In the genomic region with DNA sequence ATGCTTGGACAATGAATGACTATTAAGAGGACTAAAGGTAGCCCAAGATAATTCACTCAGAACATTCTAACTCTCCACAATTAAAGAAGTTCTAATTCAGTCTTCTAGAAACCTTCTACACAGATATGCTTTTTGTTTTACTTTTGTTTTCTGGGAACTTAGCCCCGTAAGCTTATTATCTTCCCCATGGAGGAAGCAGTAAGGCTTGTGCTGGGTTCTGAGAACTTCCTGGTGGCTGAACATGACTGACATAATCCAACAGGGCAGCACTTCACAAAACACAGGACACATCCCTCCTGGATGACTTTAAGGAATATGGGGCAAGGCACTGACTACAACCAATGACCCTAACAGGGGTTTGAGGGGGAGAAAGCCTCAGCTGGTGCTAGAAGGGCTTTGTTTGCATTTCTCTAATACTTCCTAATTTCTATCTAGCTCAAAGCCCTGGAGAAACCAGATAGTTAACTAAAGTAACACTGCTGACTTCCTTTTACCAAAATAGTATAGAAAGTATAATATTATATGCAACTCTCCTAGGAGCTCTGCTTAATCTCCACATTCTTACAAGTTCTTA, we compare ENCODE assay signal across 16 mouse cellular contexts. TPM values are rescaled to one million over a fixed set of nuclear protein-coding genes. Genes with fewer than 3 reads are reported as not detected.
DNase-seq lines count a peak whose midpoint lies in the region; ATAC-seq and TF ChIP-seq lines count a peak whose summit lies in the region.
"Had no signal": no experiment of that assay in that cellular context is flagged by ENCODE, and none has a peak within 500 bp of the region (broad histone marks: within the 10 kb centered on the region; RNA-seq: fewer than 3 reads in every experiment).

No protein-coding gene starts in this region.

- TF ChIP-seq POLR2A in spleen, adult 2 months (IDR thresholded peaks at IDR 0.05; ENCODE audit: low read depth, low read length) = no peak

- H3K27me3 ChIP-seq in spleen, adult 2 months (ENCODE audit: control insufficient read depth, insufficient read depth, low read length) = no peaks in the 10 kb centered on the region
- H3K27me3 ChIP-seq in liver, embryonic 16.5 days (ENCODE audit: control insufficient read depth, insufficient read depth, low read depth, low read length) = no peaks in the 10 kb centered on the region
- no peaks in the 10 kb centered on the region for H3K27me3 ChIP-seq in hindbrain, embryonic 13.5 days
- H3K27me3 ChIP-seq: embryonic facial prominence, embryonic 13.5 days; Patski had no signal

- H3K4me1 ChIP-seq in spleen, adult 2 months (ENCODE audit: control insufficient read depth, insufficient read depth, insufficient read length) = peaks cover 9% of the 10 kb centered on the region
- H3K4me1 ChIP-seq in liver, embryonic 16.5 days (ENCODE audit: control insufficient read depth, low read depth, low read length) = peaks cover 49% of the 10 kb centered on the region
- H3K4me1 ChIP-seq in hindbrain, embryonic 13.5 days (replicated peaks) = peaks cover 43% of the 10 kb centered on the region

- 0 out of 2 replicates have a peak, but pooled peaks cover 1% of the 10 kb centered on the region for H3K36me3 ChIP-seq in spleen, adult 2 months (ENCODE audit: control insufficient read depth, insufficient read depth, low read length)
- H3K36me3 ChIP-seq in liver, embryonic 16.5 days (ENCODE audit: control insufficient read depth, insufficient read depth) = no peaks in the 10 kb centered on the region
- H3K36me3 ChIP-seq in hindbrain, embryonic 13.5 days = no peaks in the 10 kb centered on the region

- H3K4me3 ChIP-seq in spleen, adult 2 months (ENCODE audit: extremely low read depth, insufficient read depth, insufficient read length) = no peak overlapping the region
- no peak overlapping the region for H3K4me3 ChIP-seq in liver, embryonic 16.5 days (ENCODE audit: low read depth, low read length)
- H3K4me3 ChIP-seq in hindbrain, embryonic 13.5 days = no peak overlapping the region
- H3K4me3 ChIP-seq: embryonic facial prominence, embryonic 13.5 days had no signal

- no peak for TF ChIP-seq CTCF in spleen, adult 2 months (IDR thresholded peaks at IDR 0.05; ENCODE audit: extremely low read depth, insufficient read depth, insufficient read length, insufficient replicate concordance)

- no peaks in the 10 kb centered on the region for H3K9me3 ChIP-seq in liver, embryonic 16.5 days (replicated peaks; ENCODE audit: control insufficient read depth, low read length)
- no peaks in the 10 kb centered on the region for H3K9me3 ChIP-seq in hindbrain, embryonic 13.5 days
- H3K9me3 ChIP-seq: embryonic facial prominence, embryonic 13.5 days had no signal

- H3K4me2 ChIP-seq in liver, embryonic 16.5 days (ENCODE audit: low read depth, low read length) = peak overlapping the region; percentile 26
- no peak overlapping the region for H3K4me2 ChIP-seq in hindbrain, embryonic 13.5 days
- H3K4me2 ChIP-seq: embryonic facial prominence, embryonic 13.5 days had no signal

- H3K27ac ChIP-seq in spleen, adult 2 months (ENCODE audit: insufficient read depth, low read length) = peak overlapping the region; percentile 73
- H3K27ac ChIP-seq in liver, embryonic 16.5 days (ENCODE audit: low read length) = peak overlapping the region; percentile 75
- no peak overlapping the region for H3K27ac ChIP-seq in hindbrain, embryonic 13.5 days
- H3K27ac ChIP-seq: embryonic facial prominence, embryonic 13.5 days had no signal

- 10% methylated on average over 1 of the region's 1 CpGs for WGBS in spleen, adult 2 months
- 19% methylated on average over 1 of the region's 1 CpGs for WGBS in liver, embryonic 16.5 days (ENCODE audit: insufficient replicate concordance)
- WGBS in hindbrain, embryonic 13.5 days = 87% methylated on average over 1 of the region's 1 CpGs

- no peak overlapping the region for H3K9ac ChIP-seq in liver, embryonic 16.5 days (ENCODE audit: low read depth, low read length)
- no peak overlapping the region for H3K9ac ChIP-seq in hindbrain, embryonic 13.5 days
- H3K9ac ChIP-seq: embryonic facial prominence, embryonic 13.5 days; forebrain, postnatal 0 days had no signal

- peak; percentile 54 for ATAC-seq in common myeloid progenitor, adult 5-6 weeks (replicated peaks; ENCODE audit: low read depth, poor library complexity, severe bottlenecking)
- no peak for ATAC-seq in liver, embryonic 16.5 days (ENCODE audit: low read depth)
- ATAC-seq in hindbrain, embryonic 13.5 days (ENCODE audit: low FRiP score) = no peak
- ATAC-seq: forebrain, postnatal 0 days; Patski had no signal

- DNase-seq in spleen, adult 2 months (ENCODE audit: low read depth in 1 of 2, low spot score in 2 of 2) = no peak
- no peak for DNase-seq in spleen, postnatal 14 days (ENCODE audit: low spot score in 2 of 2)
- no peak for DNase-seq in adrenal gland, postnatal 4 days (ENCODE audit: low spot score in 2 of 2)
- DNase-seq in cerebellum, postnatal 14 days = no peak
- DNase-seq: adrenal gland, adult 8-10 months; cerebellum, adult 18-20 months; forebrain, postnatal 0 days; kidney, adult 11 months; left cerebral cortex, postnatal 4 days; thymus, postnatal 25 days had no signal

RNA-seq across cellular contexts. Expression of gene Raf1, which starts 26.6 kb away (rescaled TPM):
- polyA plus RNA-seq in spleen, adult 2 months (2012; rRNA removed) = 92.7 and 95.3 TPM in 2 replicates
- 68.9 and 70.8 TPM in 2 replicates for total RNA-seq in common myeloid progenitor, adult 5-6 weeks (2017)
- polyA plus RNA-seq in liver, embryonic 16.5 days (2015; fragmentation: Nextera tagmentation; extraction: Ambion mirVana) = 36.8 and 39.3 TPM in 2 replicates
- polyA plus RNA-seq in hindbrain, embryonic 13.5 days (2015; fragmentation: Nextera tagmentation; extraction: Ambion mirVana) = 147 and 149 TPM in 2 replicates
- total RNA-seq in adrenal gland, postnatal 4 days (2021) = 100 to 1,000 TPM; 125 to 131 TPM

RNA-seq across cellular contexts. Expression of gene Mkrn2, which starts 48.2 kb away (rescaled TPM):
- 42.8 and 63.7 TPM in 2 replicates for polyA plus RNA-seq in spleen, adult 2 months (2012; rRNA removed)
- 19.9 and 21.8 TPM in 2 replicates for total RNA-seq in common myeloid progenitor, adult 5-6 weeks (2017)
- polyA plus RNA-seq in liver, embryonic 16.5 days (2015; fragmentation: Nextera tagmentation; extraction: Ambion mirVana) = 7.8 and 8.6 TPM in 2 replicates
- polyA plus RNA-seq in hindbrain, embryonic 13.5 days (2015; fragmentation: Nextera tagmentation; extraction: Ambion mirVana) = 30.2 and 36.7 TPM in 2 replicates
- total RNA-seq in adrenal gland, postnatal 4 days (2021) = 10 to 100 TPM; 42.2 to 46.1 TPM

RNA-seq across cellular contexts. Expression of gene Mkrn2os, which starts 57.5 kb away (rescaled TPM):
- polyA plus RNA-seq in spleen, adult 2 months (2012; rRNA removed) = 0.09 and 0.23 TPM in 2 replicates
- not detected in 2 replicates for total RNA-seq in common myeloid progenitor, adult 5-6 weeks (2017)
- polyA plus RNA-seq in liver, embryonic 16.5 days (2015; fragmentation: Nextera tagmentation; extraction: Ambion mirVana) = 10.8 and 12.5 TPM in 2 replicates
- polyA plus RNA-seq in hindbrain, embryonic 13.5 days (2015; fragmentation: Nextera tagmentation; extraction: Ambion mirVana) = 0.26 and 0.63 TPM in 2 replicates
- total RNA-seq in adrenal gland, postnatal 4 days (2021) = 1 to 10 TPM in 1 of 2 experiments, under 1 TPM in 1; 0.45 to 1.2 TPM
- total RNA-seq: adrenal gland, adult 8-10 months; left cerebral cortex, postnatal 4 days; megakaryocyte-erythroid progenitor cell, adult 5-6 weeks had no signal
